Mouse (Mus musculus): ENCODE data around the gene Fcgrt. TPM values are rescaled to one million over a fixed set of nuclear protein-coding genes. Genes with fewer than 3 reads are reported as not detected.

Fcgrt gene
- polyA plus RNA-seq, 1 experiment from 2014 or later = 32.0 TPM

- Histone ChIP-seq H3K4me2 (no peak overlapping the region), H3K36me3 (replicated peaks) (peaks cover 9% of the 10 kb centered on the region; the same call in 1 of the 2 replicates), H3K4me1 (no peaks in the 10 kb centered on the region), H3K27ac (no peak overlapping the region), H3K27me3 (replicated peaks) (no peaks in the 10 kb centered on the region), H3K9me3 (no peaks in the 10 kb centered on the region), H3K9ac (no peak overlapping the region), H3K4me3 (no peak overlapping the region)
- 92% methylated on average over 12 of the region's 12 CpGs for WGBS
- no peak for ATAC-seq (replicated peaks)
Observed at GRCm38 (mm10) chr7:45073949-45074348, 29.7 kb downstream of the Fcgrt start.

GRCm38 (mm10) chr7:45073171-45073707 lies 30.4 kb downstream of the Fcgrt start:
- Histone ChIP-seq H3K27ac (no peak overlapping the region), H3K9me3 (no peaks in the 10 kb centered on the region), H3K36me3 (replicated peaks) (peaks cover 9% of the 10 kb centered on the region; the same call in 1 of the 2 replicates), H3K27me3 (replicated peaks) (no peaks in the 10 kb centered on the region), H3K9ac (no peak overlapping the region), H3K4me3 (no peak overlapping the region), H3K4me1 (no peaks in the 10 kb centered on the region), H3K4me2 (no peak overlapping the region)
- 88% methylated on average over 7 of the region's 7 CpGs for WGBS
- ATAC-seq (replicated peaks) = no peak

GRCm38 (mm10) chr7:45072230-45072629 lies 31.4 kb downstream of the Fcgrt start:
- no peak for ATAC-seq (replicated peaks)
- H3K9me3 ChIP-seq = no peaks in the 10 kb centered on the region
- H3K9ac ChIP-seq = no peak overlapping the region
- no peak overlapping the region for H3K27ac ChIP-seq
- no peaks in the 10 kb centered on the region for H3K4me1 ChIP-seq
- 76% methylated on average over 2 of the region's 2 CpGs for WGBS
- H3K27me3 ChIP-seq (replicated peaks) = no peaks in the 10 kb centered on the region
- peaks cover 9% of the 10 kb centered on the region; the same call in 1 of the 2 replicates for H3K36me3 ChIP-seq (replicated peaks)
- H3K4me2 ChIP-seq = no peak overlapping the region
- no peak overlapping the region for H3K4me3 ChIP-seq

- 97% methylated on average over 2 of the region's 2 CpGs for WGBS
- Histone ChIP-seq H3K36me3 (replicated peaks) (no peaks in the 10 kb centered on the region), H3K27ac (no peak overlapping the region), H3K9ac (no peak overlapping the region), H3K4me1 (peaks cover 2% of the 10 kb centered on the region; the same call in 1 of the 2 replicates), H3K9me3 (no peaks in the 10 kb centered on the region), H3K27me3 (replicated peaks) (no peaks in the 10 kb centered on the region), H3K4me3 (no peak overlapping the region), H3K4me2 (no peak overlapping the region)
- ATAC-seq (replicated peaks) = no peak
Observed at GRCm38 (mm10) chr7:45069671-45070070, 34.0 kb downstream of the Fcgrt start.

- Histone ChIP-seq H3K36me3 (replicated peaks) (no peaks in the 10 kb centered on the region), H3K9me3 (no peaks in the 10 kb centered on the region), H3K9ac (no peak overlapping the region), H3K4me3 (no peak overlapping the region), H3K4me2 (no peak overlapping the region), H3K27ac (no peak overlapping the region), H3K27me3 (replicated peaks) (no peaks in the 10 kb centered on the region), H3K4me1 (peaks cover 17% of the 10 kb centered on the region)
- ATAC-seq (replicated peaks) = no peak
- WGBS = 27% methylated on average over 5 of the region's 5 CpGs
Observed at GRCm38 (mm10) chr7:45068000-45068318, 35.7 kb downstream of the Fcgrt start.

GRCm38 (mm10) chr7:45067190-45067999 lies 36.3 kb downstream of the Fcgrt start:
- Histone ChIP-seq H3K9me3 (no peaks in the 10 kb centered on the region), H3K27ac (no peak overlapping the region), H3K36me3 (replicated peaks) (no peaks in the 10 kb centered on the region), H3K9ac (no peak overlapping the region), H3K27me3 (replicated peaks) (no peaks in the 10 kb centered on the region), H3K4me1 (peaks cover 18% of the 10 kb centered on the region), H3K4me2 (no peak overlapping the region), H3K4me3 (no peak overlapping the region)
- no peak for ATAC-seq (replicated peaks)
- 68% methylated on average over 4 of the region's 4 CpGs for WGBS

GRCm38 (mm10) chr7:45062239-45062835 lies 41.3 kb downstream of the Fcgrt start, which contains the start of the genes Nosip and Prrg2:
Gene Nosip (plus strand): TSS chr7:45062429.
Gene Prrg2 (minus strand): TSS chr7:45062677.
- peak; percentile 85 for ATAC-seq (replicated peaks)
- no peaks in the 10 kb centered on the region for H3K27me3 ChIP-seq (replicated peaks)
- peaks cover 49% of the 10 kb centered on the region for H3K4me1 ChIP-seq
- H3K27ac ChIP-seq = peak within 1 kb of the TSS; percentile 92
- under 1% methylated on average over 31 of the region's 31 CpGs for WGBS
- H3K4me3 ChIP-seq = peak within 1 kb of the TSS; percentile 62
- H3K9me3 ChIP-seq = no peaks in the 10 kb centered on the region
- peak within 1 kb of the TSS; percentile 64 for H3K4me2 ChIP-seq
- H3K9ac ChIP-seq = peak within 1 kb of the TSS; percentile 54
- H3K36me3 ChIP-seq (replicated peaks) = no peaks in the 10 kb centered on the region

- no peaks in the 10 kb centered on the region for H3K9me3 ChIP-seq
- H3K27me3 ChIP-seq (replicated peaks) = no peaks in the 10 kb centered on the region
- no peaks in the 10 kb centered on the region for H3K36me3 ChIP-seq (replicated peaks)
- peak overlapping the region; percentile 46 for H3K4me2 ChIP-seq
- H3K27ac ChIP-seq = peak overlapping the region; percentile 92; the same call in 1 of the 2 replicates
- H3K9ac ChIP-seq = no peak overlapping the region
- H3K4me1 ChIP-seq = peaks cover 49% of the 10 kb centered on the region
- peak overlapping the region; percentile 62 for H3K4me3 ChIP-seq
- no peak for ATAC-seq (replicated peaks)
- 16% methylated on average over 11 of the region's 11 CpGs for WGBS
Observed at GRCm38 (mm10) chr7:45061532-45062075, 42.0 kb downstream of the Fcgrt start.

- H3K4me2 ChIP-seq = no peak overlapping the region
- WGBS = 91% methylated on average over 6 of the region's 6 CpGs
- H3K4me1 ChIP-seq = peaks cover 49% of the 10 kb centered on the region
- no peaks in the 10 kb centered on the region for H3K36me3 ChIP-seq (replicated peaks)
- H3K27ac ChIP-seq = no peak overlapping the region
- H3K27me3 ChIP-seq (replicated peaks) = no peaks in the 10 kb centered on the region
- no peaks in the 10 kb centered on the region for H3K9me3 ChIP-seq
- ATAC-seq (replicated peaks) = no peak
- no peak overlapping the region for H3K4me3 ChIP-seq
- H3K9ac ChIP-seq = no peak overlapping the region
Observed at GRCm38 (mm10) chr7:45060632-45061122, 43.0 kb downstream of the Fcgrt start.

- Histone ChIP-seq H3K27ac (peak overlapping the region; percentile 81), H3K9ac (no peak overlapping the region), H3K4me3 (no peak overlapping the region), H3K4me2 (peak overlapping the region; percentile 5; the same call in 1 of the 2 replicates), H3K27me3 (replicated peaks) (no peaks in the 10 kb centered on the region), H3K9me3 (no peaks in the 10 kb centered on the region), H3K36me3 (replicated peaks) (no peaks in the 10 kb centered on the region), H3K4me1 (peaks cover 43% of the 10 kb centered on the region)
- ATAC-seq (replicated peaks) = peak; percentile 55
- WGBS = 81% methylated on average over 10 of the region's 10 CpGs
Observed at GRCm38 (mm10) chr7:45058607-45059571, 44.8 kb downstream of the Fcgrt start.

GRCm38 (mm10) chr7:45056972-45057348 lies 46.7 kb downstream of the Fcgrt start:
- no peak overlapping the region for H3K4me3 ChIP-seq
- H3K9ac ChIP-seq = no peak overlapping the region
- peaks cover 36% of the 10 kb centered on the region for H3K4me1 ChIP-seq
- H3K27me3 ChIP-seq (replicated peaks) = no peaks in the 10 kb centered on the region
- no peak overlapping the region for H3K27ac ChIP-seq
- no peaks in the 10 kb centered on the region for H3K9me3 ChIP-seq
- no peaks in the 10 kb centered on the region for H3K36me3 ChIP-seq (replicated peaks)
- ATAC-seq (replicated peaks) = no peak
- no peak overlapping the region for H3K4me2 ChIP-seq

Measured in midbrain, embryonic 15.5 days (tissue).